Mouse (Mus musculus): ENCODE data around the gene Sval2.

The Sval2 gene

DNA sequence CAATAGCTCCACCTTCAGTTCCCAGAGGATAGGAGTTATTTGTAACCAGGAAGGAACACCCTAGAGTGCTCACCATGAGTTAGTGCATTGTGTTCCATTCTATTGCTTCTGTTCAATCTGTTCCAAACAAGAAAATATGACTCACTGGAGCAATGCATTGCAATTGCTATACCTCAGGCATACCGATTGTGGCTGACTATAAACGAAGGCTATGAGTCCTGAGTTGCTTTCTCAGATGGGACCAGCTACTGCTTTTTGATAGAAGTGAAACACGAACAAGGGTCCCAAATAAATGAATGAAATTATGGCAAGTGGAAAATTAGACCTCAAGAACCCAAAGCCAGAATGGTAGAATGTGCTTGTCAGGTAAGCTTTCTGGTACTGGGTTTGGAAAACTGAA is at the start of gene Sval2:
Gene Sval2 (plus strand): TSS at position 301 of the 400 bp plus-strand sequence.
- DNase-seq (ENCODE audit: low spot score in 2 of 2), result no peak

GRCm38 (mm10) chr6:41824086-41824485 is 28.7 kb upstream of the Sval2 start:
- no peak for DNase-seq (ENCODE audit: low spot score in 2 of 2)

- DNase-seq (ENCODE audit: low spot score in 2 of 2), result no peak
These were observed 23.3 kb upstream of the Sval2 start for GRCm38 (mm10) chr6:41829516-41829915.

DNA sequence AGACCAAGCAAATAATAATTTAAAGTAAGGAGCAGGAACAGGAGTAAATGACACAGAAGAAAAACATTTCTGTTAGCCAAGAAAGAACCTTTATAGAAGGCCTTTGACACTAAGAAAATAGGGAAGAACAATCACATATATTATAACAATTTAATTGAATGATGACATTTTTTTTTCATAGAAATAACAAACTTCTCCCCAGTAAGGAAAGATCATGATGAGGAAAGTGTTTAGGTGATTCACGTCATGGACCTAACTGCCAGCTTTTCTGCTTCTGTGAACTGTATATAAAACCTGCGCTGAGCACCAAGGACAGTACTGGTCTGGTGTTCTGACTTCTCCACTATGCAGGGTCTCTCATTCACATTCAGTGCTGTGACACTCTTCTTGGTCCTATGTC is 5.6 kb upstream of the Sval2 start, which contains the start of gene Pip:
Gene Pip (plus strand): TSS at position 301 of the 400 bp plus-strand sequence.
- no peak for DNase-seq (ENCODE audit: low spot score in 2 of 2)

DNA sequence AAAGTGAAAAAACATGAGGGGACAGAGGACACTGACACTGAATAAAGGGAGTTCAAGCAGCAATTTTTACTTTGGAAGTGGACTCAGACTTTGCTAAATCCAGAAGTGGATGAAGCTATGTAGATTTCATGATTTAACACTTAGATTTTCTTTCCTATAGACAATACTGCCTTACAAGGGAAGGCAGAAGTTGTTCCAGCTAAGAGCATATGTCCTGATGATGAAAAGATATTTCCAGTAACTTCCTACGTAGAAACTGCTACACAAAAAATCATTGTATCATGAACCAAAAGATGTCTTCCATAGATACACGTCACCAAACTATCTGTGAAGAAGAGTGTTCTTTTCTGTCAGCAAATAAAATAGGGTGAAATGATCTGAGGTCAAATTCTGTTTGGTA is 11.2 kb downstream of the Sval2 start:
- DNase-seq (ENCODE audit: low spot score in 2 of 2), result no peak

DNA sequence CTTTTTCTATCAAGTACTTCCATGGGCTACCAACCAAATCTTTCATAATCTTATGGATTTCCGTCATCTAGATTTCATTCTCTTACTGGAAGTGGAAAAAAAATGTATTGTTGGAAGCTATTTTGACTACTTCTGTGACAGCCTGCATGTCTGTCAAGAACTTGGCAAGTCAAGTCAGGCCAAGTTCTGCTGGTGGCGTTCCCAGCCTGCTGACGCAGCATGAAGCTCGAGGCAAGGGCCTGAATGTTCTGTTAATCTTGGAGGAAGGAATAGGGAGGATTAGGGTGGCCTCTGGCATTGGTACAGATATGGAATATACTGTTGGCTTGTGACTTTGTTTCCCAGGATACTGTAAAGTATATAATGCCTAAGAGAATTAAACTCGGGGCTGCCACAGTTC is 58.8 kb downstream of the Sval2 start:
- DNase-seq (ENCODE audit: low spot score in 2 of 2), result no peak

All from left cerebral cortex, adult 9 months (tissue).